17 mouse cellular contexts compared by ENCODE assay signal in genomic region chr3:88359989-88360388, GRCm38 (mm10). TPM values are rescaled to one million over a fixed set of nuclear protein-coding genes. Genes with fewer than 3 reads are reported as not detected.
DNase-seq lines count a peak whose midpoint lies in the region; ATAC-seq and TF ChIP-seq lines count a peak whose summit lies in the region.
"Had no signal": no experiment of that assay in that cellular context is flagged by ENCODE, and none has a peak within 500 bp of the region (broad histone marks: within the 10 kb centered on the region; RNA-seq: fewer than 3 reads in every experiment).

No protein-coding gene starts in this region.

- H3K9ac ChIP-seq in heart, embryonic 15.5 days, result peak overlapping the region; percentile 28; the same call in 1 of the 2 replicates
- H3K9ac ChIP-seq in liver, embryonic 13.5 days, result no peak overlapping the region
- no peak overlapping the region for H3K9ac ChIP-seq in liver, postnatal 0 days (replicated peaks)
- no peak overlapping the region; the same call in 1 of the 2 replicates for H3K9ac ChIP-seq in hindbrain, embryonic 13.5 days
- H3K9ac ChIP-seq: liver, embryonic 15.5 days had no signal

- H3K27me3 ChIP-seq in heart, embryonic 15.5 days, result peaks cover 8% of the 10 kb centered on the region
- H3K27me3 ChIP-seq in liver, embryonic 13.5 days, result peaks cover 5% of the 10 kb centered on the region
- H3K27me3 ChIP-seq in liver, postnatal 0 days (ENCODE audit: insufficient read depth, low read length), result no peaks in the 10 kb centered on the region
- peaks cover 13% of the 10 kb centered on the region; the same call in 1 of the 2 replicates for H3K27me3 ChIP-seq in hindbrain, embryonic 13.5 days

- no peak for DNase-seq in heart, adult 18-20 months
- no peak for DNase-seq in liver, embryonic 13.5 days
- no peak for DNase-seq in liver, postnatal 0 days
- DNase-seq in embryo, embryonic 9.5 days (ENCODE audit: extremely low spot score), result no peak
- DNase-seq: adrenal gland, postnatal 36 days; gastrocnemius, postnatal 36 days; lung, postnatal 4 days; right cerebral cortex, postnatal 4 days had no signal

- peaks cover 47% of the 10 kb centered on the region for H3K4me1 ChIP-seq in heart, embryonic 15.5 days (replicated peaks)
- peaks cover 57% of the 10 kb centered on the region for H3K4me1 ChIP-seq in liver, embryonic 13.5 days (replicated peaks)
- H3K4me1 ChIP-seq in liver, postnatal 0 days (ENCODE audit: insufficient read depth), result peaks cover 19% of the 10 kb centered on the region; the same call in 1 of the 2 replicates
- H3K4me1 ChIP-seq in cortical plate, adult 2 months (ENCODE audit: control insufficient read depth, insufficient read depth, low read length), result no peaks in the 10 kb centered on the region; the same call in 1 of the 2 replicates
- peaks cover 16% of the 10 kb centered on the region for H3K4me1 ChIP-seq in hindbrain, embryonic 13.5 days (replicated peaks)

- 68% methylated on average over 3 of the region's 3 CpGs for WGBS in heart, embryonic 15.5 days
- WGBS in liver, embryonic 13.5 days (ENCODE audit: insufficient replicate concordance), result 79% methylated on average over 3 of the region's 3 CpGs
- WGBS in liver, postnatal 0 days (ENCODE audit: insufficient replicate concordance), result 73% methylated on average over 3 of the region's 3 CpGs
- 63% methylated on average over 3 of the region's 3 CpGs for whole genome bisulfite sequencing in hindbrain, embryonic 13.5 days

- H3K4me2 ChIP-seq in heart, embryonic 15.5 days, result no peak overlapping the region
- no peak overlapping the region for H3K4me2 ChIP-seq in liver, embryonic 13.5 days
- no peak overlapping the region for H3K4me2 ChIP-seq in liver, postnatal 0 days (ENCODE audit: low read depth, low read length)
- no peak overlapping the region for H3K4me2 ChIP-seq in hindbrain, embryonic 13.5 days
- H3K4me2 ChIP-seq: liver, embryonic 15.5 days had no signal

- TF ChIP-seq POLR2A in cortical plate, adult 2 months (IDR thresholded peaks at IDR 0.05; ENCODE audit: extremely low read depth, insufficient read depth, low read length), result no peak

- H3K9me3 ChIP-seq in heart, embryonic 15.5 days (replicated peaks), result no peaks in the 10 kb centered on the region
- H3K9me3 ChIP-seq in liver, embryonic 13.5 days (replicated peaks), result no peaks in the 10 kb centered on the region
- no peaks in the 10 kb centered on the region for H3K9me3 ChIP-seq in liver, postnatal 0 days (ENCODE audit: low read length)
- no peaks in the 10 kb centered on the region for H3K9me3 ChIP-seq in hindbrain, embryonic 13.5 days
- H3K9me3 ChIP-seq: liver, embryonic 15.5 days had no signal

- peak overlapping the region; percentile 56 for H3K27ac ChIP-seq in heart, embryonic 15.5 days
- peak overlapping the region; percentile 52 for H3K27ac ChIP-seq in liver, embryonic 13.5 days
- no peak overlapping the region for H3K27ac ChIP-seq in liver, postnatal 0 days (ENCODE audit: low read depth)
- H3K27ac ChIP-seq in cortical plate, adult 2 months (ENCODE audit: insufficient read depth, low read length), result peak overlapping the region; percentile 32; the same call in 1 of the 2 replicates
- H3K27ac ChIP-seq in hindbrain, embryonic 13.5 days, result 0 out of 2 replicates have a peak overlapping the region, but pooled peaks have one; percentile 26
- H3K27ac ChIP-seq: kidney, postnatal 0 days had no signal

- no peak overlapping the region for H3K4me3 ChIP-seq in heart, embryonic 15.5 days
- no peak overlapping the region for H3K4me3 ChIP-seq in liver, embryonic 13.5 days (replicated peaks)
- H3K4me3 ChIP-seq in liver, postnatal 0 days (ENCODE audit: low read depth, low read length), result no peak overlapping the region
- H3K4me3 ChIP-seq in cortical plate, adult 2 months (ENCODE audit: insufficient read depth, low read length), result no peak overlapping the region
- H3K4me3 ChIP-seq in hindbrain, embryonic 13.5 days, result no peak overlapping the region
- H3K4me3 ChIP-seq: liver, embryonic 15.5 days had no signal

- no peak for ATAC-seq in heart, embryonic 15.5 days (replicated peaks; ENCODE audit: insufficient number of reproducible peaks, insufficient read depth, low FRiP score, low read depth)
- no peak for ATAC-seq in liver, embryonic 13.5 days (ENCODE audit: low read depth)
- no peak for ATAC-seq in liver, postnatal 0 days
- ATAC-seq in hindbrain, embryonic 13.5 days (ENCODE audit: low FRiP score), result no peak
- ATAC-seq: activated CD4-positive, CD25-positive, alpha-beta regulatory T cell, adult 4 months; inflammation-experienced regulatory T-cells, adult 6 months had no signal

- no peak for TF ChIP-seq EP300 in liver, postnatal 0 days (IDR thresholded peaks at IDR 0.05; ENCODE audit: low read depth)

- no peak for TF ChIP-seq CTCF in liver, postnatal 0 days (IDR thresholded peaks at IDR 0.05; ENCODE audit: low read depth)
- no peak for TF ChIP-seq CTCF in cortical plate, adult 2 months (IDR thresholded peaks at IDR 0.05; ENCODE audit: extremely low read depth, insufficient read depth, low read length)

- H3K36me3 ChIP-seq in heart, embryonic 15.5 days, result peaks cover 73% of the 10 kb centered on the region
- H3K36me3 ChIP-seq in liver, embryonic 13.5 days, result peaks cover 76% of the 10 kb centered on the region
- peaks cover 77% of the 10 kb centered on the region for H3K36me3 ChIP-seq in liver, postnatal 0 days (replicated peaks; ENCODE audit: insufficient read depth, low read length)
- H3K36me3 ChIP-seq in hindbrain, embryonic 13.5 days, result peaks cover 85% of the 10 kb centered on the region

RNA-seq across cellular contexts. Expression of gene Paqr6, which starts 4.4 kb away (rescaled TPM):
- 3.9 and 5.1 TPM in 2 replicates for polyA plus RNA-seq in heart, embryonic 15.5 days (2015; fragmentation: Nextera tagmentation; extraction: Ambion mirVana)
- under 1 TPM; 0.60 to 0.67 TPM for total RNA-seq in heart, adult 18-20 months (2021)
- 7.5 and 7.7 TPM in 2 replicates for polyA plus RNA-seq in liver, embryonic 13.5 days (2015; fragmentation: Nextera tagmentation; extraction: Ambion mirVana)
- polyA plus RNA-seq in liver, postnatal 0 days (2015; fragmentation: Nextera tagmentation; extraction: Ambion mirVana), result 1.7 and 2.0 TPM in 2 replicates
- 15.3 and 15.6 TPM in 2 replicates for polyA plus RNA-seq in cortical plate, adult 2 months (2012; rRNA removed)
- 2.6 and 2.9 TPM in 2 replicates for polyA plus RNA-seq in hindbrain, embryonic 13.5 days (2015; fragmentation: Nextera tagmentation; extraction: Ambion mirVana)
- polyA plus RNA-seq: activated CD4-positive, CD25-positive, alpha-beta regulatory T cell, adult 4 months; inflammation-experienced regulatory T-cells, adult 6 months had no signal

RNA-seq across cellular contexts. Expression of gene Bglap3, which starts 12.6 kb away (rescaled TPM):
- not detected in 2 replicates for polyA plus RNA-seq in heart, embryonic 15.5 days (2015; fragmentation: Nextera tagmentation; extraction: Ambion mirVana)
- not detected for total RNA-seq in heart, adult 18-20 months (2021)
- 0.17 and 0.29 TPM in 2 replicates for polyA plus RNA-seq in liver, embryonic 13.5 days (2015; fragmentation: Nextera tagmentation; extraction: Ambion mirVana)
- polyA plus RNA-seq in liver, postnatal 0 days (2015; fragmentation: Nextera tagmentation; extraction: Ambion mirVana), result 0.43 and 0.62 TPM in 2 replicates
- polyA plus RNA-seq in cortical plate, adult 2 months (2012; rRNA removed), result 14.7 and 17.5 TPM in 2 replicates
- 0.19 TPM in 1 of 2 replicates, not detected in the other for polyA plus RNA-seq in hindbrain, embryonic 13.5 days (2015; fragmentation: Nextera tagmentation; extraction: Ambion mirVana)
- total RNA-seq: gastrocnemius, postnatal 36 days had no signal
- polyA plus RNA-seq: activated CD4-positive, CD25-positive, alpha-beta regulatory T cell, adult 4 months; inflammation-experienced regulatory T-cells, adult 6 months; midbrain, embryonic 14.5 days had no signal

RNA-seq across cellular contexts. Expression of gene Bglap2, which starts 18.5 kb away (rescaled TPM):
- not detected in 2 replicates for polyA plus RNA-seq in heart, embryonic 15.5 days (2015; fragmentation: Nextera tagmentation; extraction: Ambion mirVana)
- total RNA-seq in heart, adult 18-20 months (2021), result not detected
- polyA plus RNA-seq in liver, embryonic 13.5 days (2015; fragmentation: Nextera tagmentation; extraction: Ambion mirVana), result not detected in 2 replicates
- not detected in 2 replicates for polyA plus RNA-seq in liver, postnatal 0 days (2015; fragmentation: Nextera tagmentation; extraction: Ambion mirVana)
- 0.44 TPM in 1 of 2 replicates, not detected in the other for polyA plus RNA-seq in cortical plate, adult 2 months (2012; rRNA removed)
- polyA plus RNA-seq in hindbrain, embryonic 13.5 days (2015; fragmentation: Nextera tagmentation; extraction: Ambion mirVana), result not detected in 2 replicates
- total RNA-seq: adrenal gland, postnatal 36 days; gastrocnemius, postnatal 36 days; layer of hippocampus, postnatal 10 days had no signal
- polyA plus RNA-seq: activated CD4-positive, CD25-positive, alpha-beta regulatory T cell, adult 4 months; inflammation-experienced regulatory T-cells, adult 6 months; liver, embryonic 15.5 days; midbrain, embryonic 14.5 days had no signal

RNA-seq across cellular contexts. Expression of gene Smg5, which starts 23.9 kb away (rescaled TPM):
- 41.1 and 52.8 TPM in 2 replicates for polyA plus RNA-seq in heart, embryonic 15.5 days (2015; fragmentation: Nextera tagmentation; extraction: Ambion mirVana)
- total RNA-seq in heart, adult 18-20 months (2021), result 10 to 100 TPM; 48.3 to 55.9 TPM
- polyA plus RNA-seq in liver, embryonic 13.5 days (2015; fragmentation: Nextera tagmentation; extraction: Ambion mirVana), result 31.8 and 33.2 TPM in 2 replicates
- 9.9 and 11.8 TPM in 2 replicates for polyA plus RNA-seq in liver, postnatal 0 days (2015; fragmentation: Nextera tagmentation; extraction: Ambion mirVana)
- 84.4 and 91.5 TPM in 2 replicates for polyA plus RNA-seq in cortical plate, adult 2 months (2012; rRNA removed)
- 66.2 and 69.1 TPM in 2 replicates for polyA plus RNA-seq in hindbrain, embryonic 13.5 days (2015; fragmentation: Nextera tagmentation; extraction: Ambion mirVana)

RNA-seq across cellular contexts. Expression of gene Tmem79, which starts 24.0 kb away (rescaled TPM):
- 1.7 and 2.2 TPM in 2 replicates for polyA plus RNA-seq in heart, embryonic 15.5 days (2015; fragmentation: Nextera tagmentation; extraction: Ambion mirVana)
- 1 to 10 TPM; 1.4 to 4.3 TPM for total RNA-seq in heart, adult 18-20 months (2021)
- polyA plus RNA-seq in liver, embryonic 13.5 days (2015; fragmentation: Nextera tagmentation; extraction: Ambion mirVana), result 1.5 TPM in 2 replicates
- polyA plus RNA-seq in liver, postnatal 0 days (2015; fragmentation: Nextera tagmentation; extraction: Ambion mirVana), result 1.4 TPM in 2 replicates
- polyA plus RNA-seq in cortical plate, adult 2 months (2012; rRNA removed), result 0.83 and 0.86 TPM in 2 replicates
- 1.2 and 1.3 TPM in 2 replicates for polyA plus RNA-seq in hindbrain, embryonic 13.5 days (2015; fragmentation: Nextera tagmentation; extraction: Ambion mirVana)
